Mouse (Mus musculus): ENCODE measurements around the gene Dync1li1.
"Not testable (repeated sequence)": the region's sequence is repeated elsewhere in the genome, so short reads cannot be mapped to it uniquely, and the experiment has no call there.

Dync1li1 gene

GRCm38 (mm10) chr9:114688252-114688952 is at the start of gene Dync1li1:
Gene Dync1li1 (plus strand): TSS chr9:114688790.
- peak; percentile 98 for DNase-seq (ENCODE audit: low spot score)

GRCm38 (mm10) chr9:114639186-114639748 is 49.3 kb upstream of the Dync1li1 start:
- no peak for DNase-seq (ENCODE audit: low spot score)

- peak; percentile 99 for DNase-seq (ENCODE audit: low spot score)
Observed at GRCm38 (mm10) chr9:114639839-114640646, 48.5 kb upstream of the Dync1li1 start, which contains the start of gene Cnot10. Gene Cnot10 (minus strand): TSS chr9:114640184.

GRCm38 (mm10) chr9:114646556-114647505 is 41.8 kb upstream of the Dync1li1 start:
- no peak for DNase-seq (ENCODE audit: low spot score)

GRCm38 (mm10) chr9:114647506-114648432 is 40.8 kb upstream of the Dync1li1 start:
- DNase-seq (ENCODE audit: low spot score), result no peak

- DNase-seq (ENCODE audit: low spot score), result not testable (repeated sequence)
Observed at GRCm38 (mm10) chr9:114648472-114648871, 40.1 kb upstream of the Dync1li1 start.

- DNase-seq (ENCODE audit: low spot score), result no peak
Observed at GRCm38 (mm10) chr9:114649371-114649770, 39.2 kb upstream of the Dync1li1 start.

GRCm38 (mm10) chr9:114650938-114651634 is 37.5 kb upstream of the Dync1li1 start:
- DNase-seq (ENCODE audit: low spot score), result no peak

- DNase-seq (ENCODE audit: low spot score), result no peak
Observed at GRCm38 (mm10) chr9:114655356-114655755, 33.2 kb upstream of the Dync1li1 start.

- no peak for DNase-seq (ENCODE audit: low spot score)
Observed at GRCm38 (mm10) chr9:114656701-114657100, 31.9 kb upstream of the Dync1li1 start.

GRCm38 (mm10) chr9:114660506-114660905 is 28.1 kb upstream of the Dync1li1 start:
- DNase-seq (ENCODE audit: low spot score), result no peak

GRCm38 (mm10) chr9:114660983-114661382 is 27.6 kb upstream of the Dync1li1 start:
- no peak for DNase-seq (ENCODE audit: low spot score)

- DNase-seq (ENCODE audit: low spot score), result no peak
Observed at GRCm38 (mm10) chr9:114661991-114662390, 26.6 kb upstream of the Dync1li1 start.

GRCm38 (mm10) chr9:114663782-114664181 is 24.8 kb upstream of the Dync1li1 start:
- DNase-seq (ENCODE audit: low spot score), result no peak

- DNase-seq (ENCODE audit: low spot score), result no peak
Observed at GRCm38 (mm10) chr9:114666858-114667257, 21.7 kb upstream of the Dync1li1 start.

GRCm38 (mm10) chr9:114668047-114668446 is 20.5 kb upstream of the Dync1li1 start:
- no peak for DNase-seq (ENCODE audit: low spot score)

GRCm38 (mm10) chr9:114669011-114669410 is 19.6 kb upstream of the Dync1li1 start:
- DNase-seq (ENCODE audit: low spot score), result no peak

GRCm38 (mm10) chr9:114671946-114672345 is 16.6 kb upstream of the Dync1li1 start:
- no peak for DNase-seq (ENCODE audit: low spot score)

- DNase-seq (ENCODE audit: low spot score), result no peak
Observed at GRCm38 (mm10) chr9:114672703-114673561, 15.7 kb upstream of the Dync1li1 start.
